ENCODE assay signal across 15 mouse cellular contexts in the genomic region with DNA sequence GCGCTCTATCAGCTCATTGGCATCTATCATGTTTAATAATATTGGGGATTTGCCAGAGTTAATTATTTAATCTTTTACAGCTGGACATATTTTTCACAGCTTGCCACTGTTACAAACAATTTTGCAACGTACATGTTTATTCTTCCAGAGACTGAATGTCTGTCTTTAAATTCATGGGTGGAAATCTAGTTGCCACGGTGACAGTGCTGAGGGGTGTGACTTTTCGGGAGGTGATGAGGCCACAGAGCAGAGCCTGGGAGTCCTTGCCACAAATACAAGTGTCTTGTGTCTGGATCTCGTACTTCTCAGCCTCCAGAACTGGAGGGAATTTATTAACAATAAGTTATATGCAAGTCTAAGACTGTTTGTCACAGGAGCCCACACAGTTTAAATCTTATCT.
"Had no signal": no experiment of that assay in that cellular context is flagged by ENCODE, and none has a peak within 500 bp of the region (broad histone marks: within the 10 kb centered on the region; RNA-seq: fewer than 3 reads in every experiment).

No protein-coding gene starts in this region.

- DNase-seq: kidney, adult 2 months; kidney, postnatal 14 days; right cerebral cortex, postnatal 14 days; thymus, adult 2 months; thymus, postnatal 25 days had no signal

- H3K36me3 ChIP-seq: kidney, embryonic 15.5 days; limb, embryonic 10.5 days; liver, embryonic 15.5 days; midbrain, embryonic 12.5 days; neural tube, embryonic 13.5 days; stomach, embryonic 15.5 days had no signal

- ATAC-seq: intestine, embryonic 16.5 days; midbrain, embryonic 16.5 days had no signal

- H3K27me3 ChIP-seq: kidney, embryonic 15.5 days; liver, embryonic 15.5 days; midbrain, embryonic 12.5 days; neural tube, embryonic 13.5 days; stomach, embryonic 15.5 days had no signal

- H3K27ac ChIP-seq: kidney, embryonic 15.5 days; limb, embryonic 10.5 days; liver, embryonic 15.5 days; macrophage; midbrain, embryonic 12.5 days; neural tube, embryonic 13.5 days; stomach, embryonic 15.5 days had no signal

- H3K9me3 ChIP-seq: kidney, embryonic 15.5 days; limb, embryonic 10.5 days; liver, embryonic 15.5 days; midbrain, embryonic 12.5 days; neural tube, embryonic 13.5 days; stomach, embryonic 15.5 days had no signal

- H3K4me3 ChIP-seq: kidney, embryonic 15.5 days; limb, embryonic 10.5 days; liver, embryonic 15.5 days; midbrain, embryonic 12.5 days; neural tube, embryonic 13.5 days; stomach, embryonic 15.5 days had no signal

- H3K4me1 ChIP-seq: kidney, embryonic 15.5 days; liver, embryonic 15.5 days; midbrain, embryonic 12.5 days; neural tube, embryonic 13.5 days; stomach, embryonic 15.5 days had no signal

- H3K9ac ChIP-seq: kidney, embryonic 15.5 days; liver, embryonic 15.5 days; midbrain, embryonic 12.5 days; neural tube, embryonic 13.5 days; stomach, embryonic 15.5 days had no signal

- H3K4me2 ChIP-seq: kidney, embryonic 15.5 days; liver, embryonic 11.5 days; liver, embryonic 15.5 days; midbrain, embryonic 12.5 days; neural tube, embryonic 13.5 days; stomach, embryonic 15.5 days had no signal
